Mouse (Mus musculus) bone marrow, adult 2 months (tissue): ENCODE results near the gene B230104I21Rik.

Experiments used
- CTCF ChIP-seq: fragments of 200-500 bp; IDR thresholded peaks from 2 replicates; pipeline ENCODE4 v1.5.1; 2011; ENCODE audit warnings: low read length, control low read depth; ENCODE audit not compliant: control insufficient read depth, insufficient read depth
- POLR2A ChIP-seq: fragments of 200-500 bp; IDR thresholded peaks from 2 replicates; pipeline ENCODE4 v1.6.1; 2011; ENCODE audit warnings: low read depth, mild to moderate bottlenecking, control low read depth, low read length, borderline replicate concordance; ENCODE audit not compliant: control insufficient read depth

DNA sequence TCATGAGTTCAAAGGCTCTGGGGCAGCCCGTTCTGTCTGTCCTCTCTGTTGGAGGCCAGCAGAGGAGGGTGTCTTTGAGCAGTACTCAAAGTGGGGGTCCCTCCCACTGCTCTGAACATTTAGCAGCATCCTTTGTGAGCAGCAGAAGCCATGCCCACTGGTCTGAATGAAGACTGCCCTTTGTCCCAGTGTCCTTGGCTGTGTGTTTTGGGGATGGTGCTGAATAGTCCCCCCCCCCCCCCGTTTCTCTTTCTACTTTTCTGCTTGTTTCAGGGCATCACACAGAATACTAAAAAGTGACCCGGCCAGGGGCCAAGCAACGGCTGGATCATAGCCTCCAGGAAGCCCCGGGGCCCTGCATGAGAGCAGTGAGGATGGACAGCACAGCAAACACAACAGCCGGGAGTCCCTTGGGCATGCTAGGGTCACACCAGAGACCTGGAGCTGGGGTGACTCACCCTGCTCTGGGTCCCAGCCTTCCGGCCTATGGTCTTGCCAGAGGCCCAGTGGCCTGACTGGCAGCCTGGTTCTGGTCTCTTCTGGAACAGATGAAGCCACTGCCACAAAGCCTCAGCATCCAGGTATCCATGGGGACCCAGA lies 58.3 kb downstream of the B230104I21Rik start:
- TF ChIP-seq POLR2A = no peak
- no peak for TF ChIP-seq CTCF
